Mouse (Mus musculus) fibroblast of lung, adult 2 months (primary cell): ENCODE data around the gene Edf1.

Experiments used
- DNase-seq: peaks from one replicate; pipeline ENCODE4 v3.0.0-alpha.2; 2011; ENCODE audit warnings: low read depth

Edf1 gene

GRCm38 (mm10) chr2:25582466-25583119 lies 24.9 kb downstream of the Edf1 start:
- DNase-seq, result no peak

- no peak for DNase-seq
Measured at GRCm38 (mm10) chr2:25583120-25583481, 25.5 kb downstream of the Edf1 start.

- DNase-seq, result no peak
Measured at GRCm38 (mm10) chr2:25583571-25583970, 25.9 kb downstream of the Edf1 start.

- DNase-seq, result no peak
Measured at GRCm38 (mm10) chr2:25584152-25584551, 26.5 kb downstream of the Edf1 start.

GRCm38 (mm10) chr2:25584856-25585255 lies 27.2 kb downstream of the Edf1 start:
- DNase-seq, result no peak

GRCm38 (mm10) chr2:25585601-25586000 lies 28.0 kb downstream of the Edf1 start:
- no peak for DNase-seq

GRCm38 (mm10) chr2:25587290-25587689 lies 29.6 kb downstream of the Edf1 start:
- no peak for DNase-seq

- no peak for DNase-seq
Measured at GRCm38 (mm10) chr2:25588227-25588907, 30.7 kb downstream of the Edf1 start.

GRCm38 (mm10) chr2:25591863-25592262 lies 34.2 kb downstream of the Edf1 start:
- no peak for DNase-seq

- no peak for DNase-seq
Measured at GRCm38 (mm10) chr2:25596765-25597510, 39.3 kb downstream of the Edf1 start.

GRCm38 (mm10) chr2:25598749-25599148 lies 41.1 kb downstream of the Edf1 start:
- DNase-seq, result no peak

GRCm38 (mm10) chr2:25600037-25600436 lies 42.4 kb downstream of the Edf1 start:
- no peak for DNase-seq

GRCm38 (mm10) chr2:25602526-25602925 lies 44.9 kb downstream of the Edf1 start:
- DNase-seq, result no peak

- DNase-seq, result peak; percentile 65
Measured at GRCm38 (mm10) chr2:25607761-25608622, 50.3 kb downstream of the Edf1 start, which contains the start of gene Rabl6. Gene Rabl6 (minus strand): TSS chr2:25608521.

- no peak for DNase-seq
Measured at GRCm38 (mm10) chr2:25608671-25609070, 51.0 kb downstream of the Edf1 start.
